Mouse (Mus musculus) E14TG2a.4 (cell line): ENCODE data around the gene Fras1.

ENCODE experiments used
- CTCF ChIP-seq: conservative IDR thresholded peaks from 2 replicates; pipeline ENCODE4 v1.5.1; 2014; ENCODE audit warnings: low read length
- NANOG ChIP-seq: IDR thresholded peaks from 2 replicates; pipeline ENCODE4 v1.6.1; 2014; ENCODE audit warnings: borderline replicate concordance, low read length, mixed read lengths

GRCm38 (mm10) chr5:96530516-96530915, 156.8 kb downstream of the Fras1 start:
- TF ChIP-seq CTCF (no peak), NANOG (no peak)
